Mouse (Mus musculus) forelimb bud, embryonic 11.5 days (tissue): ENCODE measurements around the gene Blm.
"Not testable (repeated sequence)": the region's sequence is repeated elsewhere in the genome, so short reads cannot be mapped to it uniquely, and the experiment has no call there.

Experiments
- DNase-seq: peaks from one replicate; pipeline ENCODE4 v3.0.0-alpha.2; 2012; ENCODE audit warnings: low read depth, low spot score

The Blm gene

GRCm38 (mm10) chr7:80534291-80535008 is 469 bp downstream of the Blm start:
- peak; percentile 17 for DNase-seq

DNA sequence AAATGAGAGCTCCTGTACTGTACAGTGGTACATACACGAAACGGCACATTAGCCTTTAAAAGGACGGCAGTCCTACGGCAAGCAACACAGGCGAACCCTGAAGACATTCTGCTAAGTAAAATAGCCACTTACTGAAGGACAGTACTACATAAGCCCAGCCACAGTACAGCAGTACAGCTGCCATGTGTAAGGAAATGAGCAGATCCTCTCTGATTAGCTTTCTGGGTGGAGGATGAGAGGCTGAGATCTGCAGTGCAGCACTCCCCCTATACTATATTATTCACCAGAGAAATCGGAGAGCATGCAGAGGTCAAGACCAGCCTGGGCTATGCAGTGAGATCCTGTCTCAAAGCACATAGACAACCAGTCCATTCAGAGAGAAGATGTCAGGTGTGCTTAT is 3.8 kb downstream of the Blm start:
- no peak for DNase-seq

DNA sequence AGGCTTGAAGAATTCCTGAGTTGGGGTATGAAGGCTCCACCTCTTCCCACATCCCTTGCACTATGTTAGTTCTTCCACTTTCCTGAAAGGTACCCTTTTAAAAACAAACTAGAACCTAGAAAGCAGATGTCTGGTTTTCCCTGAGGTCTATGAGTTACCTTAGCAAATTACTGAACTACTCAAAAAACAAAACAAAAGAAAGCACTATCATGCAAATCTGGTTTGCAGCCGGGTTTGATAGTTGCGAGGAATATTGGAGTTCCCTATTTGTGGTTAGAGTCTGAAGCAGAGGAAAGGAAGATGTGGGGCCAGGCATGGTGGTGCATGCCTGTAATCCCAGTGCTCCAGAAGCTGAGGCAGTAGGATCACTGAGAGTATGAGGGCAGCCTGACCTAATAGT is 4.3 kb downstream of the Blm start:
- no peak for DNase-seq

DNA sequence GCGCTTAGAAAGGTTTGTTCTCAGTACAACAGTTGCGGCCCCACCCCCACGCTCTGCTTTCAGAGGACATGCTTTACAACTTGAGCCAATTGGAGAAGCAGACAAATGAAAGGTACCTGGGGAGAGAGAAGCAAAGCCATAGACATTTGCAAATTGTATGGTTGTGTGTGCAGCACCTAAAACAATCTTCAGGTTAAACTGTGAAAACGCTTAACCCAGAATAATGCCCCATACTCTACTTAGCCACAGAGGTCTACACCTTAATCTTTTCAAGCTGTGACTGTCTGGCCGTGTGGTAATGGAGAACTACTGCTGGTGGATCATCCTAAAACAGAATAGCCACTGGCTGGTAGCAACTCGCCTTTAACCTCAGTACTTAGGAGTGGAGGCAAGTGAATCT is 8.2 kb downstream of the Blm start:
- no peak for DNase-seq

DNA sequence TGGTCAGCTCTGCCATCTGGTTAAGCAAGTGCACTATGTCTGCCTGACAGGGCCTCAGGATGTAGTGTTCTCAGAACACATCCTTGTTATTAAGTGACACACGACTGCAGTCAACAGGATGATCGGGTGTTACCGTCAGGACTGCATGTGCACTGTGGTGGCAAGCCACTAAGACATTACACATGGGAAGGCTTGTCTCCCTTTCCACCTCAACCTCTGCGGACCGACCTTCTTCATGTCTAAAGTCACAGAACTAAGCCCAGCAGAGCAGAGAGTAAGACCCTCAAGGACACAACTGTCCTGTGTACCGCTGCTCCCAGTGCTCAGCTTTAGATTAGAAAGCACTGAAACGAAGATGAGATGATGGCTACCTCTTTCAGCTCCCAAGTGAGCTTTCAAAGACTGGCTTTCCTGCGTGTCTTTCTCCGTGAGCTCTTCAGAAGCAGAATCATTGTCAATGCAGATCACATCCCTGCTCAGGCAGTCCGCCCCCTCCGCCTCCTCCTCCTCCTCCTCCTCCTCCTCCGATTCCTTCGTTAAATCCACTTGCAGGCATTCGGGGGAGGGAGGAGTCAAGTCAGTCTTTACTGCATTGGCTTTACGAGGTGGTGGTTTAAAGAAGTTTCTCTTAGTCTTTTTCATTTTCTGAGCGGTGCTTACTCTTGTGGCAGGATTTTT is 22.4 kb downstream of the Blm start:
- no peak for DNase-seq

DNA sequence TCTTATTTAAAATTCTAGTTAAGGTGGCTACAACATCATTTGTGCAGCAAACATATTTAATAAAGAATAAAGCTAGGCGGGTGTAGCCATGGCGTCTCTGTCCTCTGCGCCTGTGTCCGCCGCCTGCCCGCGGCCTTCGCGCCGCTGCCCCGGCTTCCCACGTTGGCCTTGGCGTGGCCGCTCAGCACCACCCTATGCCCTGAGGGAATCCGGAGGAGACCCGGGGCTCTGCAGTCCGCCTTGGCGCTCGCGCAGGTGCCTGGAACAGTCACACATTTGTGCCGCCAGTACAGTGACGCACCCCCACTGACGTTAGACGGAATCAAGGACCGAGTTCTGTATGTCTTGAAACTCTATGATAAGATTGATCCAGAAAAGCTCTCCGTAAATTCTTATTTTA is 27.2 kb downstream of the Blm start:
- not testable (repeated sequence) for DNase-seq

DNA sequence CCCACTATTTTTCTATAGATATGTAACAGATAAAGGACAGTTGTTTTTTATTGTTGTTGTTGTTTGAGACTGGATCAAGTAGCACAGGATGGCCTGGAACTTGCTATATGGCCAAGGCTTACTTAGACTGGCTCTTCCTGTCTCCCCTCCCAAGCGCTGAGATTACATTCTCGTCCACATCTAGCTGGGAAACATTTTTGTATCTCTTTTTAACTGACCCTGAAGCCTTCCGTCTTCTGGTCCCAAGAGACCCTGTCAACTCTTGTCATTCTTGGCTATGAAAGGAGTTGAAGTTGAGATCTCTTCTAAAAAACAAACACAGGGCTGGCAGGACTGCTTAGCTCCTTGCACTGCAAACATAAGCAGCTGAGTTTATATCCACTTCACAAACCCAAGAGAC is 28.9 kb downstream of the Blm start:
- DNase-seq: no peak

- DNase-seq: no peak
These were observed 30.0 kb downstream of the Blm start for GRCm38 (mm10) chr7:80504920-80505319.

DNA sequence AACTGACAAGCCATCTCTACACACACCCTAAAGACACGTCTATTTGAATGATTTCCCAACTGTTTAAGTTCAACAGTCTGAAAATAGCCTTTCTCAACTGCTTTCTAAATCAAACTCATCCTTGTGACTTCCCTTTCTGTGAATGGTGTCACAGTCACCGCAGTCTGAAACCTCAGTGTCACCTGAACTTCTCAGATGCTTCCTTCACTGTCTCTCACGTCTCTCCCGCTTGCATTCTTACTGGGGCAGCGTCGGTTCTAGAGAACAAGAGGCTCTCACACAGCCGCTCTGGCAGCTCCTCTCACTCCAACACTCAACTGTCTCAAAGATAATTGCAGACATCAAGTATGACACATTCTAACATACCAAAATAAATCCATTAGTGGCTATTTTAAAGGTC is 33.9 kb downstream of the Blm start:
- no peak for DNase-seq

DNA sequence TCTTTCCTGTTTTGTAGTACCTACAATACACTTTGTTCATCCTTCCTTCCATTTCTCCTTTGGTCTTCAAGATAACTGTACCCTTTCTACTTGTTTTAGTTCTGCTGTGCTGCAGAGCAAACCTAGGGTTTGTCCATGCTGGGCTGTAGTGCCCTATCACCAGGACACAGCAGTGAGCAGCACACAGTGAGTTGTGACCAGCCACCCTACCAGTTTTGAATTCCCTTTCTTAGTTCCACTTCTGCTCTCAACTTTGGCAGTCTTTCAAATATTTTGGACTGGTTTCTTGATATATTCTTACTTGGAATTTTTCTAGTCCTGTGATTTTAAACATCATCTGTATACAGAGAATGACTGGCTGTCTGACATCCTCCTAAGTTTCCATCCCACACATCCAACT is 34.8 kb downstream of the Blm start:
- no peak for DNase-seq

GRCm38 (mm10) chr7:80499190-80499962 is 35.5 kb downstream of the Blm start:
- DNase-seq: no peak

DNA sequence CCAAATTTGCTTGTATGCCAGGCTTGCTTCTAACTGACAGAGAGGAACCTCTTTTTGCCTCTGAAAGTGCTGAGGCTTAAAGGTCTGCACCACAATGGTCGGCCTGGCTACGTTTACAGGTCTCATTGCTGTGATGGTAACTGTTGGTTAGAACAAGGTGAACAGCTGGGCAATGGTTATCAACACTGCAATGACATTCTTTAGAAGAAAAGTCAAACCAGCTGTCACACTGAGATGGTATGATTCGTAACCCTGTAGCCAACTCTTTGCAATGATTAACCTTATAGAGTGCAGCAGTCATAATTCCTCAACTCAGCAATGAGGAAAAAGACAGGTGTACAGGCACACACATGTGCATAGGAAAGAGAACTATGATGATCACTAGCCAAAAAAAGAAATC is 38.3 kb downstream of the Blm start:
- no peak for DNase-seq

DNA sequence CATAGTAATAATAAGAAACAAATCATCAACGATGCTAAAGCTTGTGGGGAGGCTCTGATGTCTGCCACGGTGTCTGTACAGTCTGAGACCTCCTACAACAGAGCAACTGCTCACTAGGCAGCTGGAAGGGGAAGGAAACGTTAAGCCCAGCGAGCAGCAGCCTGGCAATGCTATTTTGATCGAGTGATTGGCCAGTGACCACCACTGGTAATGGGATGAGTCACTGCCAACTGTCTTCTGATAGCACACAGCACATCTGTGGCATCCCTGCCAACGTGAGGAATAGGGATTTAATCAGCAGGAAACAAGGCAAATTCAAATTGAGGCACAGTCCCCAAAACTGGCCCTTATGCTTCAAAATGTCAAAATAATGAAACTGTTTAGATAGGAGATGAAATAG is 39.7 kb downstream of the Blm start:
- no peak for DNase-seq

DNA sequence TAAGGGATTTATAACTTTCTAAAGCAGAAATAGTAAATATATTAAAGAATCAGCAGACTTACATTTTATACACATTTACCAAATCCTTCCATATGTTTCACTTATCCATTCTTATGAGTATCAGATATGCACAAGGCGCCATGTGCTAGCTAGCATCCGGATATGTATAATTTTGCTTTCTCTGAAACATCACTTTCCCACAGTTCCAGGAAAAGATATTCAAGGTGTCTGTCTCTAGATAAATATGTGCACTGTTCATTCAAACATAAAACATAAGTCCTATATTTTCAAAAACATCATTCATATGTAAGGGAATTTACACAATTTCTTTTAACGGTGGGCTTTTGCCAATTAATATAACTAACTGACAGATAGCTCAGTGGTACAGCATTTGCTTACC is 42.9 kb downstream of the Blm start:
- DNase-seq: no peak

GRCm38 (mm10) chr7:80491086-80491485 is 43.8 kb downstream of the Blm start:
- DNase-seq: no peak

DNA sequence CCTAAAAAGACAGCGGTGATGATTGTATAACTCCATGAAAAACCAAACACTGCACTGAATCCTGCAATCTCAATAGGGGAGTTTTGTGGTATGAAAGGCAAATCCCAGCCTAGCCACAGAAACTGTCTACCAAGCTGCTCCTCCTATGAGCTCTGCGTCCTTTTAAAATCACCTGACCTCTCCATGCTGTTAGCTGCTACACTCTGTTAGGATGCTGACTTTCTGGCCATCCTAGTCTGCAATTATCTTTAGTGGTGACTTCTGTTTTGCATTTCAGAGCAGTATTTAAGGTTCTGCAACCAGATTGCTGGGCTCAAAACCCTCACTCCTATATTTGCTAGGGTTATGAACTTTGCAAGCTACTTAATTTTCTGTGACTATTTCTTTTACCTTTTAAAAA is 44.6 kb downstream of the Blm start:
- no peak for DNase-seq

DNA sequence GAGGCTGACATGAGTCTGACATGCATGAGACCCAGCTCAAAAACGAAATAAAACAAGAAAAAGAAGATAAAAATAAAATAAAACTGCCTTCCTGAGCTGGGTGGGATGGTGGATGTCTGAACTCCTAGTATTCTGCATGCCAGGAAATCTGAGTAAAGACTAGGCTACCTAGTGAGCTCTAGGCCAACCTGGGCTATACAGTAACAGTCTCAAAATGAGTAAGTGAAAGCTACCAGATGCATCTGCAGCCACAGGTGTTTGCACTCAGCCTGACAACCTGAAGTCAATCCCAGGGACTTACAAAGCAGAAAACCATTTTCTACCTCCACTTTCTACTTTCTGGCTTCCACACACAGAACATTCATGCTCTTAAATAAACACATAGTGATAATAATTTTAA is 45.5 kb downstream of the Blm start:
- DNase-seq: no peak

GRCm38 (mm10) chr7:80487239-80487638 is 47.7 kb downstream of the Blm start:
- DNase-seq: no peak

- peak; percentile 6 for DNase-seq
These were observed 54.8 kb downstream of the Blm start for GRCm38 (mm10) chr7:80480097-80480496.

- DNase-seq: no peak
These were observed 61.1 kb downstream of the Blm start for GRCm38 (mm10) chr7:80473837-80474236.

- no peak for DNase-seq
These were observed 66.1 kb downstream of the Blm start for GRCm38 (mm10) chr7:80468851-80469250.

- DNase-seq: no peak
These were observed 67.6 kb downstream of the Blm start for GRCm38 (mm10) chr7:80467334-80467733.

DNA sequence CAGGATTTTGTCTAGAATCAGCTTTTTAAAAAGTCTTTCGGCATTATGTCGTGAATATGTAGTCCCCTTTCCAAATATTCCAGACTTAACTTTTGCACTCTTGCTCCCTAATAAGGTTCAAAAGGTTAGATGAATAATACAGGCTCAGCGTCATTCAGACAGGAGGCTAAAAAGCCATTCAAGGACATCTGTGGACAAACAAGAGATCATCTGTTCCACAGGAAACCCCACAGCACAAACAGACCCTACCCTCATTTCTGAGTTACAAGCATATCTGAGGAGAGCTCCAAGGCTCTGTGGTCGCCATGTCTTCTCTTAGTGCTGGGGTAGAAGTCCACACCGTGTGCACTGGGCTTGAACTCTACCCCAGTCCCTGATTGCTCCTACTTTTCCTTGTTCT is 70.1 kb downstream of the Blm start:
- no peak for DNase-seq
